Mouse (Mus musculus): Measurements from ENCODE around the gene Hs6st3.

GRCm38 (mm10) chr14:119476582-119476981, 338.4 kb downstream of the Hs6st3 start:
- TF ChIP-seq CTCF (IDR thresholded peaks at IDR 0.05; ENCODE audit: low read depth) (no peak), EP300 (IDR thresholded peaks at IDR 0.05; ENCODE audit: low read depth) (no peak)
